Comparison of ENCODE assay signal across 8 mouse cellular contexts in genomic region chr4:103346058-103346457, GRCm38 (mm10). TPM values are rescaled to one million over a fixed set of nuclear protein-coding genes. Genes with fewer than 3 reads are reported as not detected.
DNase-seq lines count a peak whose midpoint lies in the region; ATAC-seq lines count a peak whose summit lies in the region.

No protein-coding gene starts in this region.

- no peak for DNase-seq in hindbrain, embryonic 10.5 days (ENCODE audit: low spot score)
- DNase-seq in 416B (ENCODE audit: low read depth) (peak; percentile 69), MEL-GATA-1-ER (ENCODE audit: extremely low read depth, low read depth) (peak; percentile 27)
- DNase-seq in embryo, embryonic 10 days (ENCODE audit: low spot score): peak; percentile 75
- peak; percentile 29 for DNase-seq in large intestine, adult 2 months (ENCODE audit: low read depth, low spot score)
- peak; percentile 50 for DNase-seq in skeletal muscle tissue, adult 2 months (ENCODE audit: low read depth, low spot score)
- no peak for DNase-seq in urinary bladder, postnatal 4 days (ENCODE audit: low spot score in 2 of 2)

- ATAC-seq in hindbrain, embryonic 13.5 days (ENCODE audit: low FRiP score): peak; percentile 59; the same call in 1 of the 2 replicates

- no peaks in the 10 kb centered on the region for H3K27me3 ChIP-seq in hindbrain, embryonic 13.5 days
- no peaks in the 10 kb centered on the region for H3K27me3 ChIP-seq in hindbrain, embryonic 10.5 days (ENCODE audit: insufficient read depth, poor library complexity, severe bottlenecking)

- H3K4me2 ChIP-seq in hindbrain, embryonic 13.5 days: no peak overlapping the region

- H3K9ac ChIP-seq in hindbrain, embryonic 13.5 days: no peak overlapping the region

- H3K36me3 ChIP-seq in hindbrain, embryonic 13.5 days: no peaks in the 10 kb centered on the region
- H3K36me3 ChIP-seq in hindbrain, embryonic 10.5 days: no peaks in the 10 kb centered on the region

- no peak overlapping the region for H3K27ac ChIP-seq in hindbrain, embryonic 13.5 days
- no peak overlapping the region for H3K27ac ChIP-seq in hindbrain, embryonic 10.5 days

- 42% methylated on average over 2 of the region's 2 CpGs for WGBS in hindbrain, embryonic 13.5 days
- 60% methylated on average over 2 of the region's 2 CpGs for WGBS in hindbrain, embryonic 10.5 days
- WGBS in large intestine, adult 2 months: 16% methylated on average over 2 of the region's 2 CpGs

- no peaks in the 10 kb centered on the region for H3K4me1 ChIP-seq in hindbrain, embryonic 13.5 days (replicated peaks)
- H3K4me1 ChIP-seq in hindbrain, embryonic 10.5 days (replicated peaks): no peaks in the 10 kb centered on the region

- no peak overlapping the region for H3K4me3 ChIP-seq in hindbrain, embryonic 13.5 days
- no peak overlapping the region for H3K4me3 ChIP-seq in hindbrain, embryonic 10.5 days

- no peaks in the 10 kb centered on the region for H3K9me3 ChIP-seq in hindbrain, embryonic 13.5 days
- no peaks in the 10 kb centered on the region for H3K9me3 ChIP-seq in hindbrain, embryonic 10.5 days

RNA-seq across cellular contexts. Expression of gene Oma1, which starts 32.4 kb away (rescaled TPM):
- polyA plus RNA-seq in hindbrain, embryonic 13.5 days (2015; fragmentation: Nextera tagmentation; extraction: Ambion mirVana): 7.9 and 10.0 TPM in 2 replicates
- 14.0 and 16.8 TPM in 2 replicates for polyA plus RNA-seq in hindbrain, embryonic 10.5 days (2016; fragmentation: Nextera tagmentation; extraction: Ambion mirVana)
- polyA plus RNA-seq in large intestine, adult 2 months (2012; rRNA removed): 8.5 and 10.9 TPM in 2 replicates

RNA-seq across cellular contexts. Expression of gene 4921539E11Rik, which starts 55.4 kb away (rescaled TPM):
- polyA plus RNA-seq in hindbrain, embryonic 13.5 days (2015; fragmentation: Nextera tagmentation; extraction: Ambion mirVana): not detected in 2 replicates
- not detected in 2 replicates for polyA plus RNA-seq in hindbrain, embryonic 10.5 days (2016; fragmentation: Nextera tagmentation; extraction: Ambion mirVana)
- not detected in 2 replicates for polyA plus RNA-seq in large intestine, adult 2 months (2012; rRNA removed)

Comparison
In these comparisons a context has a peak if more than half of its experiments do, and no peak if none do; other contexts are left out.
1. DNase-seq: peak in 416B (single experiment), MEL-GATA-1-ER (single experiment), embryo, embryonic 10 days (single experiment), large intestine, adult 2 months (single experiment) and skeletal muscle tissue, adult 2 months (single experiment); none in hindbrain, embryonic 10.5 days (single experiment) and urinary bladder, postnatal 4 days (0 of 2).